Mouse (Mus musculus): Measurements from ENCODE around the gene Gm45140.

DNA sequence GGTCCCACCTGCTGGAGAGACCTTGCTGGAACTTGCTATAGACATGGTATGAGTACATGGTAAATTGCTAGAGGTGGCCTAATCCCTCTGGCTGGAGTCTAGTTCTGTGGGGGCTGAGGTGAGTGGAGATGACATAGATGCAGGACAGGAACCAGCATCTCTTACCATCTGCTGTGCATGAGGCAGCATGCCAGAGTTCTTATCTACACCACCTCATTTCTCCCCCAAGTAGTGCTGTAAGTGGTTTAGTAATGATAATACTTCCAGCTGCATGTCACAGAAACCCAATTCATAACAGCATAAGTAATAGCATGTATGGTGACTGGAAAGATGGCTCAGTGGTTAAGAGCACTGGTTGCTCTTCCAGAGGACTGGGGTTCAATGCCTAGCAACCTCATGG lies 95.1 kb downstream of the Gm45140 start:
- TF ChIP-seq ZC3H11A (IDR thresholded peaks at IDR 0.05; ENCODE audit: borderline replicate concordance, low read depth, low read length), result no peak
- TF ChIP-seq CHD2 (IDR thresholded peaks at IDR 0.05; ENCODE audit: low read depth, low read length), result no peak
